Mouse (Mus musculus) embryonic facial prominence, embryonic 13.5 days (tissue): ENCODE data around the gene Cyp2d10. TPM values are rescaled to one million over a fixed set of nuclear protein-coding genes. Genes with fewer than 3 reads are reported as not detected.

Experiments used
- ATAC-seq: fragments of 200-750 bp; cut with Nextera tagmentation; 2 replicates; pipeline ENCODE4 v1.8.0; 2017; ENCODE audit warnings: low read depth; ENCODE audit not compliant: insufficient number of reproducible peaks, insufficient read depth, low FRiP score, low TSS enrichment
- H3K27ac ChIP-seq: fragments of 300-500 bp; sonication (generic); 2 replicates; pipeline ENCODE4 v1.5.1; 2015; ENCODE audit warnings: moderate library complexity, mild to moderate bottlenecking, inconsistent platforms
- H3K27me3 ChIP-seq: fragments of 300-500 bp; sonication (generic); 2 replicates; pipeline ENCODE4 v1.6.1; 2015; ENCODE audit warnings: mild to moderate bottlenecking, inconsistent platforms
- H3K36me3 ChIP-seq: fragments of 300-500 bp; sonication (generic); 2 replicates; pipeline ENCODE4 v1.6.1; 2015; ENCODE audit warnings: mild to moderate bottlenecking, inconsistent platforms
- H3K4me1 ChIP-seq: fragments of 300-500 bp; sonication (generic); 2 replicates; pipeline ENCODE4 v1.6.1; 2015; ENCODE audit warnings: inconsistent platforms
- H3K4me2 ChIP-seq: fragments of 300-500 bp; sonication (generic); 2 replicates; pipeline ENCODE4 v1.6.1; 2015; ENCODE audit warnings: moderate library complexity, mild to moderate bottlenecking, inconsistent platforms
- H3K4me3 ChIP-seq: fragments of 300-500 bp; sonication (generic); 2 replicates; pipeline ENCODE4 v1.5.1; 2015; ENCODE audit warnings: mild to moderate bottlenecking, inconsistent platforms
- H3K9ac ChIP-seq: fragments of 300-500 bp; sonication (generic); 2 replicates; pipeline ENCODE4 v1.6.1; 2015; ENCODE audit warnings: mild to moderate bottlenecking, inconsistent platforms
- H3K9me3 ChIP-seq: fragments of 300-500 bp; sonication (generic); 2 replicates; pipeline ENCODE4 v1.6.1; 2016; ENCODE audit warnings: inconsistent platforms
- WGBS: fragments of 180-500 bp; shearing (Covaris S2); methylation state at CpG from one replicate; pipeline ENCODE4 v1.1.7; 2015; ENCODE audit warnings: mixed read lengths; 5-methylcytosine and 5-hydroxymethylcytosine counted together
- microRNA-seq: library from miRNA; unstranded; fragments of <30 nt; microRNA quantifications from one replicate; pipeline ENCODE4, GENCODE M21; 2016
- polyA plus RNA-seq: library from polyadenylated mRNA; unstranded; fragments of >200 nt; fragmentation: Nextera tagmentation; extraction: Ambion mirVana; gene quantifications from 2 replicates; pipeline ENCODE4 v1.2.1, GENCODE M21; 2015

Gene Cyp2d10
- polyA plus RNA-seq, 1 experiment from 2014 or later, result not detected

DNA sequence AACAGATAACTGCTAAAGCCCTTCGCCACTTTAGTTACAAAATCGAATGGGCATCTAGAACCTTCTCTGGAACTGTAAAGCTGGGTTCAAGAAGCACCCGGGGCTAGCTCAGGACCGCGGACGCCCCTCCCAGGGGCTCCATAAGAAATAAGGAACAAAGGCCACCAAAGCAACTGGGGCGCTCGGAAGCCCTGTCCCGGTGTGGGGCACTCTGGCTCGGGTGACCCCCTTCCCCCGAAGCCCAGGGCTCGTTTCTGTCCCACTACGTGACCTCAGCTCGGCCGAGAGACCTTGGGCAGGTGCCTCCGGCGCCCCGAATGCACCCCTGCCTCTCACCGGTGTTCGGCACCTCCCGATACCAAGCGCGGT is 53.3 kb downstream of the Cyp2d10 start:
- H3K9ac ChIP-seq, result peak overlapping the region; percentile 98
- peak; percentile 33 for ATAC-seq
- H3K4me1 ChIP-seq, result peaks cover 21% of the 10 kb centered on the region
- under 1% methylated on average over 23 of the region's 23 CpGs for WGBS
- H3K4me3 ChIP-seq, result peak overlapping the region; percentile 98
- peak overlapping the region; percentile 89 for H3K4me2 ChIP-seq
- H3K27me3 ChIP-seq, result no peaks in the 10 kb centered on the region
- peak overlapping the region; percentile 81 for H3K27ac ChIP-seq
- peaks cover 24% of the 10 kb centered on the region for H3K36me3 ChIP-seq
- no peaks in the 10 kb centered on the region for H3K9me3 ChIP-seq

- Histone ChIP-seq H3K27ac (peak overlapping the region; percentile 81; the same call in 1 of the 2 replicates), H3K27me3 (no peaks in the 10 kb centered on the region), H3K9ac (peak overlapping the region; percentile 98), H3K4me2 (peak overlapping the region; percentile 89), H3K4me1 (peaks cover 20% of the 10 kb centered on the region), H3K36me3 (peaks cover 29% of the 10 kb centered on the region), H3K4me3 (peak overlapping the region; percentile 98), H3K9me3 (no peaks in the 10 kb centered on the region)
- no peak for ATAC-seq
- WGBS, result 31% methylated on average over 14 of the region's 14 CpGs
Observed at GRCm38 (mm10) chr15:82353078-82353744, 53.8 kb downstream of the Cyp2d10 start.

Small RNA genes lying within 50 kb of the gene (microRNA-seq; reads per million reads assigned to microRNA genes)
- gene Gm25990 (not detected), gene Gm27331 (not detected), gene Gm27622 (not detected), gene Mir7684 (not detected)

Other genes starting within 250 kb of the Cyp2d10 start
- 0.18 and 0.50 TPM in 2 replicates for gene Shisa8, start 194.4 kb downstream of the Cyp2d10 start, polyA plus RNA-seq
- gene Tnfrsf13c, start 182.8 kb downstream of the Cyp2d10 start, polyA plus RNA-seq, result 0.17 TPM in 1 of 2 replicates, not detected in the other
- gene Cenpm, start 162.4 kb downstream of the Cyp2d10 start, polyA plus RNA-seq, result 61.7 and 72.7 TPM in 2 replicates
- 0.17 TPM in 1 of 2 replicates, not detected in the other for gene 1500009C09Rik, start 154.8 kb downstream of the Cyp2d10 start, polyA plus RNA-seq
- gene Sept3, start 132.3 kb downstream of the Cyp2d10 start, polyA plus RNA-seq, result 30.8 and 32.4 TPM in 2 replicates
- gene Wbp2nl, start 108.2 kb downstream of the Cyp2d10 start, polyA plus RNA-seq, result not detected in 2 replicates
- gene Naga, start 68.3 kb downstream of the Cyp2d10 start, polyA plus RNA-seq, result 46.0 and 49.9 TPM in 2 replicates
- 18.9 and 19.5 TPM in 2 replicates for gene Pheta2, start 68.3 kb downstream of the Cyp2d10 start, polyA plus RNA-seq
- gene Smdt1, start 68.2 kb downstream of the Cyp2d10 start, polyA plus RNA-seq, result 255 and 264 TPM in 2 replicates
- 319 and 324 TPM in 2 replicates for gene Ndufa6, start 52.9 kb downstream of the Cyp2d10 start, polyA plus RNA-seq
- 10.3 and 10.5 TPM in 2 replicates for gene Cyp2d22, start 26.9 kb downstream of the Cyp2d10 start, polyA plus RNA-seq
- gene Cyp2d11, start 13.2 kb downstream of the Cyp2d10 start, polyA plus RNA-seq, result not detected in 2 replicates
- not detected in 2 replicates for gene Cyp2d9, start 26.2 kb upstream of the Cyp2d10 start, polyA plus RNA-seq
- gene Cyp2d12, start 147.9 kb upstream of the Cyp2d10 start, polyA plus RNA-seq, result not detected in 2 replicates
- gene Cyp2d34, start 213.8 kb upstream of the Cyp2d10 start, polyA plus RNA-seq, result not detected in 2 replicates